Mouse (Mus musculus): ENCODE data around the gene Farp2.
"Not testable (repeated sequence)": the region's sequence is repeated elsewhere in the genome, so short reads cannot be mapped to it uniquely, and the experiment has no call there.

Gene Farp2

GRCm38 (mm10) chr1:93511585-93512350 is at the start of gene Farp2:
Farp2 (plus strand) TSS chr1:93512079.
- DNase-seq (ENCODE audit: low spot score): peak; percentile 97

GRCm38 (mm10) chr1:93465066-93465465 is 46.8 kb upstream of the Farp2 start:
- DNase-seq (ENCODE audit: low spot score): no peak

DNA sequence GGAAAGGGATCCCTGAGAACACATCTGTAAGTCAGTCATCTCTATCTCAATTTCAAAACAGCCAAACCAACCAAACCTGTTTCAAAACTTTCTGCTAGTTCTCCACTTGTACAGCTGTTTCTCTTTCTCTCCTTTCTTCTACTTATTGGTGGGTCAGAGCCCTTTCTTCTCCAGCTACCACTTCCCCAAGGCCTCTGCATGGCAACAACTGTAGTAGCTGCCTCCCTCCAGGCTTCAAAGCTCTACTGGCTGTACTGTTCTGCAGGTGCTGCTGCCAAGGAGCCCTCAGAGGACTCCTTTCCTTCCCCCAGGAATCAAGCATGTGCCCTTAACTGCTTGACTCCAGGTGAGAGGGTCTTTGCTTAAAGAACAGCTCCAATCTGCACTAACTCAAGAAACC is 46.1 kb upstream of the Farp2 start:
- DNase-seq (ENCODE audit: low spot score): no peak

DNA sequence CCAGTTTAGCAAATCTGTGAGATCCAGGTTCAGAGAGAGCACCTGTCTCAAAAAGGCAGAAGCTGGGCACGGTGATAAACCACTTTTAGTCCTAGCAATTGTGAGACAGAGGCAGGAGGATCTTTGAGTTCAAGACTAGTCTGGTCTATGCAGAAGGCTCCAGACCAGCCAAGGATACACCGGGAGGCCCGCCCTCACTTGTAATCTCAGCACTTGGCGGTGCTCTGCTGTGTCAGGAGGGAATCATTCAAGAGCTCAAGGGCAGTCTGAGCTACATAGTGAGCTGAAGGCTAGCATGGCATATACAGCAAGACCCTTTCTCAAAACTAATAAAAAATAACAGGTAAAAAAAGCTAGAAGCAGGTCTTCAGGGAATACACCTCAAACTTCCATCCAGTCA is 43.3 kb upstream of the Farp2 start:
- DNase-seq (ENCODE audit: low spot score): no peak

DNA sequence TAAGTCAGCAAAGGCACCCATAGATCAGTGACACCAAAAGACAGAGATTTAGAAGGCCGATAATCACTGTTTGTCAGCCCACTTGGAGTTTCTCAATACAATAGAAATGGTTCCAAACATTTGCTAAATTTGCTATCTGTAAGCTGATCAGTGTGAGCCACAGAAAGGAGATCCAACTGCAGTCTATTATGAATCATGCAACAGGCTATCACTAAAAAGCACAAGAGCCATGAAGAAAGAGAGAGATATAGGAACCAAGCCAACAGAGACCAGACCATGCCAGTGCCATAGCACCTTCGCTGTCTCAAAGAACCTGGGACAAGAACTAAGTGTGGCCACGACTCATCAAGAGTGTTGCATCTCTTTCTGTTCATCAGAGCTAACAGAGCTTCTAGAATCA is 36.2 kb upstream of the Farp2 start:
- DNase-seq (ENCODE audit: low spot score): no peak

DNA sequence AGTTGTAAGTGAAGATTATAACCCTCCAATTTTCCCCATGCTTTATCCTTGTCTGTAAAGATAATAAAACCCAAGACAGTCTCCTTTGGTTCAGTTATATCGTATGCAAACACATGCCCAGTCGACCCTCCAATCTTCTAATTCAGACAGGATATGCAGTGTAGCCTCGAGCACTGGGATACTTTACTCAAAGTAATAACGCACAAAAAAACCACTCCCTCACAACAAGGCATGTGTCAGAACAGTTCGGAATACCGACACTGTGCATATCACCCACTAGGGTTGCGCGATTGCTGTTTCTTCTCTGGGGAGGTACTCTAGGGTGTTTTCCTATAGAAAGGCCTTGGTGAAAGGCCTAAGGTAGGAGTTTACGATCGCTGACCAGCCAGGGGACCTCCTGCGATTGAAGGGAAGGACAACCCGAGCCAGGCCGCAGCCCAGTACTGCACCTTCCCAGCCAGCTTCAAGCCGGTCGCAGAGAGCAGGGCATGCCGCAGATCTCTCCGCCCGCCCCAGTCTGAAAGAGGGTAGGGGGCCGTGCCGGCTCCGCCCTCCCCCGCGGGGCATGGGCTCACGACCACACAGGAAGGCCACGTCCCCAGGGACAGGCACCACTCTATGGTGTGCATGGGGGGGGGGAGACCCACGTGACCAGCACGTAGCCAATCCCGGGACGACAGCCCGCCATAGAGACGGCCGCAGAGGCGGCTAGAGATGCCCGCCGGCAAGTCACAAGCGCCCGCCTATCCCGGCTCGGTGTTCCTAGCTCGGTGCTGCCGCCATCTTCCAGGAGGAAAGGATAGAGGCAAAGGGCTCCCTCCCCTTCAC is 33.9 kb upstream of the Farp2 start:
- DNase-seq (ENCODE audit: low spot score): peak; percentile 96

DNA sequence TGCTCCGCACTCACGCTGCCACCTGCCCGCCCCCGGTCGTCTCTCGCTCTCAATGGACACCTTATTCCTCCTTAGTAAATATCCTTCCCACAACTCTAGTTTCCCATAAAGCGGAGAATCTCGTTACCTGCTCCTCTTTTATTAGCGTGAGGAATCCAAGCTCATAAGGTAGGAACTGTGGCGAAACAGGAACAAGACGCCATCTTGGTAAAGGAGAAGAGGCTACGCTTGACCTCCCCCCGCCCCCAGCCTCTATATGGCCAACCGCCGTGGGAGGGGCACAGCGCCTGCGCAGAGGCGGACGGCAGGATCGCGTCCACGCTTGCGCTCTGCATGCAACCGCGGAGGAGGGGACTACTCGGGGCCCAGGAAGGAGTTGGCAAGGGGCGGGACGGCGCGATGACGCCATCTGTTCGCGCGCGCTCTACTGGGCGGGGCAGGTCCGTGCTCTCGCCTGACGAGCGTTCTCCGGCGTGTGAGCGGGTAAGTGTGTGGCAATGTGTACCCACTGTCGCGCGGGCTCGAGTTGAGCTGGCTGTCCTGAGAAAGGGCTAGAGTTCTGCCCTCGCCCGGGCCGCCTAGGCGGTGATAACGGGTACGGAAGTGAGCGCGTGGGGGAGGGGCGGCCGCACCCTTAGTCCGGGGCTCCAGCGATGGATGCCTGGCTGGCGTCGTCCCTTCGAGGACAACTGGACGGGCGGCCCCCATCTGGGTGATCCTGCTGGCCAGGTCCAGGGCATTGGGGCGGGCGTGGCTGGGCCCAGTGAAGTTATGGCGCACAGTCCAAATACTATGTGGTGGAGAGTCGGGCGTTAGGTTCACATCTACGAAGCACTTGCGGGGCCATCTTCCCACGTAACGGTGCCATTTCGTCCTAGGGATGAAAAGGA is 33.0 kb upstream of the Farp2 start, which contains the start of gene Hdlbp:
Gene Hdlbp, minus strand, starts transcription at position 230 of the 890 bp plus-strand sequence.
- peak; percentile 99 for DNase-seq (ENCODE audit: low spot score)

GRCm38 (mm10) chr1:93479476-93480083 is 32.3 kb upstream of the Farp2 start:
- peak; percentile 55 for DNase-seq (ENCODE audit: low spot score)

DNA sequence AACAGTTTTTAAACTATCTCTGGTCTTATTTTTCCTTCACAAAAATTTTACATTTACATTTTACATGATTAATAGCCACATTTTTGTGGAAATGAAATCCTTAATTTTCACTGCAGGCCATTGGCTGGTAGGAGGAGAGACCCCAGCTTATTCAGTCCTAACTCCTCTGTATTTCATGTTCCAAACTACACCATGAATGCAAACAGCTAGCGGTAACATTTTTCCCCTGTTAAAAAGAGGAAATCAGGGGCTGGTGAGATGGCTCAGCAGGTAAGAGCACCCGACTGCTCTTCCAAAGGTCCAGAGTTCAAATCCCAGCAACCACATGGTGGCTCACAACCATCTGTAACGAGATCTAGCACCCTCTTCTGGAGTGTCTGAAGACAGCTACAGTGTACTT is 25.6 kb upstream of the Farp2 start:
- DNase-seq (ENCODE audit: low spot score): not testable (repeated sequence)

- DNase-seq (ENCODE audit: low spot score): no peak
Measured at GRCm38 (mm10) chr1:93495312-93495711, 16.6 kb upstream of the Farp2 start.

DNA sequence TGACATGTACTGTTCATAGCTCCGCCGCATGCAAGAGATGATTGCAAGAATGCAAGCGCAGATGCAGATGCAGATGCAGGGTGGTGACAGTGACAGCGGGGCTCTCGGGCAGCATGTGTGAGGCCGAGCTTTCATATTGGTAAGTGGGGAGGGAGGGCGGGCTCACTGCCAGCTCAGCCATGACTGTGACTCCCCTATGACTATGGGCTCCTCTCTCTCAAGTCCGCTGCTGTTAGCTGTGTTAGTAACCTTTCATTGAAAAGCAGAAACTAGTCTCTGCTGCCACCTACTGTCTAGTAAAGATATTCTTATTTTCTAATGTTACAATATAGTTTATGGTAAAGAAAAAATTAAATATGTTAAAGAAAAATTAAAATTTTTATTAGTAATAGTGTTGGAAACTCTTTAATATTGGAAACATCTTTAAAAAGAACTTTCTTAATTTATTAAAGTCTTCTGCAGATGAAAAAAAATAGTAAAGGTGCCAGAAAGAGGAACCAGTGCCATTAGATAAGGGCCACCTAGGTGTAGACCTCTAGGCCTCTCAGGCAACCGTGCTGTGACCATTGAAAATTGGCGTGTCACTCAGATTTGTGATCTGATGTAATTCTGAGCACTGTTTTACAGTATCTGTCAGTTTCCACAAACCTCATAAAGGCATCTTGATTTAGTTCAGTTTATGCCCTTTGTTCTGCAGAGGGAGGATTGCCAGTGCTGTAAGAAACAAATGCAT is 4.8 kb upstream of the Farp2 start:
- peak; percentile 76 for DNase-seq (ENCODE audit: low spot score)

DNA sequence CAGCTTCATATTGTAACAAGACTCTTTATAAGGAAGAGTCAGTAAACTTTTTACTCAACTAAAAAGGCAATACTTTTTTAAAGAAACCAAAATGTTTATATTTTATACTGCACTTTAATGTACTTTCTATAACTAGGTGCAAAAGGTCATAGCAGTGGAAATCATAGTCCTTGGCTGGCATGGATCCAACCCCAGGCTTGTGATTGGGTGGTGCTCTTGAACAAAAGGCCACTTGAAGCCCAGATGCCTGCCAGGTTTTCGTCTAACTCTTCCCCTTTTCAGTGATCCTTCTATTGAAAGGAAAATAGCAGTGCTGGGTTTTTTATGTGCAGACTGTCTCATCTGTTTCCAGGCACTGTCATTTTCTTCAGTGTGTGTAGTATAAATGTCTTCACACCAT is 3.3 kb upstream of the Farp2 start:
- not testable (repeated sequence) for DNase-seq (ENCODE audit: low spot score)

- no peak for DNase-seq (ENCODE audit: low spot score)
Measured at GRCm38 (mm10) chr1:93512351-93512690, 442 bp downstream of the Farp2 start.

- DNase-seq (ENCODE audit: low spot score): no peak
Measured at GRCm38 (mm10) chr1:93513221-93513620, 1.3 kb downstream of the Farp2 start.

DNA sequence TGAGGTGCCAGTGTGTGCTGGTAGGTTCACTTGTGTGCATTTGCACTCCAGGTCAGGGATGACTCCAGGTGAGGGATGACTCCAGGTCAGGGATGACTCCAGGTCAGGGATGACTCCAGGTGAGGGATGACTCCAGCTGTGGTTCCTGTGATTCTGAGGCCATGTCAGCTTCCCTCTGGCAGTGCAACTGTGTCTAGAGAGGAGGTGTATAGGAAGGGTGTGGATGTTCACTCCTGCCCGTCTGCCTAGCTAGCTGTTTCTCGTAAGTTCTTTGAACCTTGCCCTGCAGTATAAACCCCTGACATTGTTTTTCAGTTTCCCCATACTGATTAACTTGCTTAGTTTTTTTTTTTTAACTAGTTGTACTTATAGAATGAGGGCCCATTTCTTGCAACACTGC is 9.6 kb downstream of the Farp2 start:
- no peak for DNase-seq (ENCODE audit: low spot score)

- no peak for DNase-seq (ENCODE audit: low spot score)
Measured at GRCm38 (mm10) chr1:93522325-93522724, 10.4 kb downstream of the Farp2 start.

GRCm38 (mm10) chr1:93529801-93530200 is 17.9 kb downstream of the Farp2 start:
- DNase-seq (ENCODE audit: low spot score): no peak

DNA sequence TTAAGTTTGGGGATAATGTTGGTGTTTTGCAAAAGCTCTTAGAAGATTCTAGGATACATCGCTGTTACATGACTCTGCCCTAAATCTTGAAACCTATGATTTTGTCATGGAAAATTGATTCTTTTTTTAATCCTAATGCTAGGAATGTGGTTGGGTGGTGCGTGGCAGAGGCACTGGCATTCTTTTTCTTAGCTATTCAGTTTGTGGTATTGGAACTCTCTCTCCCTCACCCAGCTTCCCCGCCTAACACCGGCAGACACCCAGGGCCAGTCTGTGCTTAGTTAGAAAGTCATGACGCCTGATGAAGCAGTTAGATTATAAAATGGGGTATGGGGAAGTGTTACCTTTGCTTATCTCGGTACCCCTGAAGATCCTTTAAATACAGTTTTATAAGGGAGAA is 25.3 kb downstream of the Farp2 start:
- DNase-seq (ENCODE audit: low spot score): no peak

DNA sequence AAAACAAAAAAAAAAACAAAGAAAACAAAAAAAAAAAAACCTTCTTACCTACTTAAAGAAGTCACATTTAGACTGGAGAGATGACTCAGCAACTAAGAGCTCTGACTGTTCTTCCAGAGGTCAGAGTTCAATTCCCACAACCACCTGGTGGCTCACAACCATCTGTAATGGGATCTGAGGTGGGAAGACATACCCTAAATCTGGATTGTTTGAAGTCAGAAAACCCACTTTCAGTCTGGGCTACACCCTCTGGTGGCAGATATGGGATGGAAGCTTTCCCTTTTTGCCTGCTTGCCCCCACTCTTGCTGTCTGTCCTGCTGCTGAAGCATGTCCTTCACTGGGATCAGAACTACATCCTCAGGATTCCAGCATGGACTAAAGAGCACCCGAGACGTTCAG is 31.3 kb downstream of the Farp2 start:
- DNase-seq (ENCODE audit: low spot score): no peak

DNA sequence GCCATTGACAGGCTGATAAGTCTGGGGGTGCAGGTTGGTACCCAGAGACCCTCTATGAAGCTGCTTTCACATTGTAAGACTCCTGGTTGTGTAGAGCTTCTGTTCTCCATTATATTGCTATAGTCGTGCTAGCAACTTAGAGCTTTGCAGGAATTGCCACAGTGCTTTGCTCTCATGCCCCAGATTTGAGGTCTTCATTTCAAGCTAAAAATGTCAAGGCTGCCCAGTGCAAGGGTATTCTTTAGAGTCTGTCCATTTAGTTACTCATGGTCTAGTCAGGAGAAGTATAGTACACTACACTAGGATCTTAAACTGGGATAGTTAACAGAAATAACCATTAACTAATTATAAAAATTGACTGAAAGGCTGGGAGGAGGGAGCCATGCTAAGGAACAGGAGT is 35.4 kb downstream of the Farp2 start:
- no peak for DNase-seq (ENCODE audit: low spot score)

DNA sequence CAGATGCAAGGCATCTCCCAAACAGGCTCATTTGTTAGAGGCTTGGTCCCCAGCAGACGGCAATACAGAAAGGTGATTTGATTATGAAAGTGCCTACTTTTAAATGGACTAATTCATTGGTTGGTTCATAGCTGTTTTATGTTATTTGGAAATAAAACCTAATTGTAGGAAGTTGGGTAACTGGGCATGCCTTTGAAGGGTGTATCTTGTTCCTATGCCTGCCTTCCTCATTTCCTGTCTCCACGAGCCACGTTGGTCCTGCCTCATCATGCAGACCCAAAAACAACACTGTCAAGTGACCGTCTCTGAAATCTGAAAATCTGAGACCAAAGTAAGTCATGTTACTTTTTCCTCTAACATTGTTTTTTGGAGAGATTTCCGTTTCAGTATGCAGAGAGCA is 39.5 kb downstream of the Farp2 start:
- no peak for DNase-seq (ENCODE audit: low spot score)
